Mouse (Mus musculus): Measurements from ENCODE around the gene Timp2. TPM values are rescaled to one million over a fixed set of nuclear protein-coding genes. Genes with fewer than 3 reads are reported as not detected.

The Timp2 gene
- total and polyA plus RNA-seq, 2 experiments from 2014 or later = 118 to 170 TPM

- peak; percentile 99 for ATAC-seq
These were observed 65.3 kb downstream of the Timp2 start, which contains the start of gene Usp36 for GRCm38 (mm10) chr11:118289999-118290889. Usp36 (minus strand) TSS chr11:118290244.

GRCm38 (mm10) chr11:118289562-118289961, 66.0 kb downstream of the Timp2 start:
- peaks cover 15% of the 10 kb centered on the region for H3K36me3 ChIP-seq (ENCODE audit: insufficient read depth, low read length)
- H3K4me2 ChIP-seq (ENCODE audit: low read depth, low read length) = peak overlapping the region; percentile 91
- H3K9me3 ChIP-seq (ENCODE audit: low read length) = no peaks in the 10 kb centered on the region
- peak overlapping the region; percentile 88 for H3K4me3 ChIP-seq (ENCODE audit: low read length)
- under 1% methylated on average over 22 of the region's 22 CpGs for WGBS
- peak; percentile 29 for DNase-seq (ENCODE audit: low spot score)
- peak overlapping the region; percentile 73 for H3K9ac ChIP-seq (replicated peaks; ENCODE audit: low read length)
- H3K27me3 ChIP-seq (ENCODE audit: insufficient read depth, low read length) = no peaks in the 10 kb centered on the region
- H3K4me1 ChIP-seq (ENCODE audit: insufficient read depth, low read length) = peaks cover 5% of the 10 kb centered on the region; the same call in 1 of the 2 replicates
- no peak for TF ChIP-seq CTCF (IDR thresholded peaks at IDR 0.05; ENCODE audit: low read depth)
- H3K27ac ChIP-seq = peak overlapping the region; percentile 88
- no peak; the same call in none of the 2 replicates for ATAC-seq

More at GRCm38 (mm10) chr11:118289999-118290889, 65.3 kb downstream of the Timp2 start, which contains the start of gene Usp36:
- under 1% methylated on average over 68 of the region's 68 CpGs for WGBS
- peaks cover 9% of the 10 kb centered on the region; the same call in 1 of the 2 replicates for H3K36me3 ChIP-seq (ENCODE audit: insufficient read depth, low read length)
- peak within 1 kb of the TSS; percentile 91 for H3K4me2 ChIP-seq (ENCODE audit: low read depth, low read length)
- no peak for TF ChIP-seq CTCF (IDR thresholded peaks at IDR 0.05; ENCODE audit: low read depth)
- H3K4me3 ChIP-seq (ENCODE audit: low read length) = peak within 1 kb of the TSS; percentile 88
- no peaks in the 10 kb centered on the region for H3K27me3 ChIP-seq (ENCODE audit: insufficient read depth, low read length)
- DNase-seq (ENCODE audit: low spot score) = peak; percentile 100
- H3K9me3 ChIP-seq (ENCODE audit: low read length) = no peaks in the 10 kb centered on the region
- H3K4me1 ChIP-seq (ENCODE audit: insufficient read depth, low read length) = peaks cover 5% of the 10 kb centered on the region; the same call in 1 of the 2 replicates
- peak within 1 kb of the TSS; percentile 88 for H3K27ac ChIP-seq
- H3K9ac ChIP-seq (replicated peaks; ENCODE audit: low read length) = peak within 1 kb of the TSS; percentile 73

- no peak for TF ChIP-seq CTCF (IDR thresholded peaks at IDR 0.05; ENCODE audit: low read depth)
- Histone ChIP-seq H3K36me3 (ENCODE audit: insufficient read depth, low read length) (peaks cover 20% of the 10 kb centered on the region), H3K4me1 (ENCODE audit: insufficient read depth, low read length) (peaks cover 5% of the 10 kb centered on the region; the same call in 1 of the 2 replicates), H3K4me3 (ENCODE audit: low read length) (peak overlapping the region; percentile 88), H3K27ac (peak overlapping the region; percentile 88), H3K27me3 (ENCODE audit: insufficient read depth, low read length) (no peaks in the 10 kb centered on the region), H3K4me2 (ENCODE audit: low read depth, low read length) (peak overlapping the region; percentile 91), H3K9me3 (ENCODE audit: low read length) (no peaks in the 10 kb centered on the region), H3K9ac (replicated peaks; ENCODE audit: low read length) (peak overlapping the region; percentile 73)
- 2% methylated on average over 16 of the region's 16 CpGs for WGBS
- DNase-seq (ENCODE audit: low spot score) (peak; percentile 42), ATAC-seq (no peak)
These were observed 66.5 kb downstream of the Timp2 start for GRCm38 (mm10) chr11:118289037-118289511.

- no peak overlapping the region for H3K27ac ChIP-seq
- no peak overlapping the region for H3K4me3 ChIP-seq (ENCODE audit: low read length)
- H3K9me3 ChIP-seq (ENCODE audit: low read length) = no peaks in the 10 kb centered on the region
- H3K36me3 ChIP-seq (ENCODE audit: insufficient read depth, low read length) = peaks cover 35% of the 10 kb centered on the region
- no peak overlapping the region for H3K9ac ChIP-seq (replicated peaks; ENCODE audit: low read length)
- no peak for TF ChIP-seq CTCF (IDR thresholded peaks at IDR 0.05; ENCODE audit: low read depth)
- 95% methylated on average over 9 of the region's 9 CpGs for WGBS
- peaks cover 5% of the 10 kb centered on the region; the same call in 1 of the 2 replicates for H3K4me1 ChIP-seq (ENCODE audit: insufficient read depth, low read length)
- DNase-seq (ENCODE audit: low spot score) = no peak
- ATAC-seq = no peak
- H3K27me3 ChIP-seq (ENCODE audit: insufficient read depth, low read length) = no peaks in the 10 kb centered on the region
- H3K4me2 ChIP-seq (ENCODE audit: low read depth, low read length) = no peak overlapping the region
These were observed 68.0 kb downstream of the Timp2 start for GRCm38 (mm10) chr11:118287573-118287972.

GRCm38 (mm10) chr11:118286434-118286833, 69.1 kb downstream of the Timp2 start:
- H3K4me3 ChIP-seq (ENCODE audit: low read length) = no peak overlapping the region
- TF ChIP-seq CTCF (IDR thresholded peaks at IDR 0.05; ENCODE audit: low read depth) = no peak
- DNase-seq (ENCODE audit: low spot score) (no peak), ATAC-seq (no peak)
- H3K4me2 ChIP-seq (ENCODE audit: low read depth, low read length) = no peak overlapping the region
- H3K27ac ChIP-seq = no peak overlapping the region
- peaks cover 5% of the 10 kb centered on the region; the same call in 1 of the 2 replicates for H3K4me1 ChIP-seq (ENCODE audit: insufficient read depth, low read length)
- peaks cover 47% of the 10 kb centered on the region for H3K36me3 ChIP-seq (ENCODE audit: insufficient read depth, low read length)
- 90% methylated on average over 9 of the region's 9 CpGs for WGBS
- no peaks in the 10 kb centered on the region for H3K27me3 ChIP-seq (ENCODE audit: insufficient read depth, low read length)
- no peak overlapping the region for H3K9ac ChIP-seq (replicated peaks; ENCODE audit: low read length)
- no peaks in the 10 kb centered on the region for H3K9me3 ChIP-seq (ENCODE audit: low read length)

GRCm38 (mm10) chr11:118285791-118286190, 69.7 kb downstream of the Timp2 start:
- Histone ChIP-seq H3K4me1 (ENCODE audit: insufficient read depth, low read length) (peaks cover 5% of the 10 kb centered on the region; the same call in 1 of the 2 replicates), H3K9ac (replicated peaks; ENCODE audit: low read length) (no peak overlapping the region), H3K27me3 (ENCODE audit: insufficient read depth, low read length) (no peaks in the 10 kb centered on the region), H3K9me3 (ENCODE audit: low read length) (no peaks in the 10 kb centered on the region), H3K36me3 (ENCODE audit: insufficient read depth, low read length) (peaks cover 51% of the 10 kb centered on the region), H3K4me3 (ENCODE audit: low read length) (no peak overlapping the region), H3K27ac (no peak overlapping the region), H3K4me2 (ENCODE audit: low read depth, low read length) (no peak overlapping the region)
- ATAC-seq (no peak), DNase-seq (ENCODE audit: low spot score) (no peak)
- WGBS = 90% methylated on average over 13 of the region's 13 CpGs
- no peak for TF ChIP-seq CTCF (IDR thresholded peaks at IDR 0.05; ENCODE audit: low read depth)
